Mouse (Mus musculus): ENCODE measurements around the gene Tmem265. TPM values are rescaled to one million over a fixed set of nuclear protein-coding genes. Genes with fewer than 3 reads are reported as not detected.

Gene Tmem265
- total RNA-seq (2012; rRNA removed) (not detected in 2 replicates), polyA plus RNA-seq (2012; ENCODE audit: insufficient read depth in 1 of 2, insufficient read length in 2 of 2, low read depth in 1 of 2, low replicate concordance in 2 of 2, missing spikeins in 1 of 2) (not detected)

GRCm38 (mm10) chr7:127561340-127561858, at the start of gene Tmem265:
Gene Tmem265, plus strand, starts transcription at chr7:127561390.
- peaks cover 0 to 10% of the 10 kb centered on the region in 2 experiments; a peak in 2 of 4 replicates for H3K36me3 ChIP-seq (ENCODE audit: control insufficient read depth in 1 of 2, insufficient read depth in 2 of 2, low read length in 2 of 2)
- no peaks in the 10 kb centered on the region for H3K27me3 ChIP-seq (ENCODE audit: control insufficient read depth in 1 of 2, insufficient read depth in 2 of 2, low read length in 2 of 2)
- H3K4me3 ChIP-seq (ENCODE audit: control insufficient read depth in 1 of 2, insufficient read depth in 1 of 2, low read depth in 2 of 2, low read length in 2 of 2): no peak within 1 kb of the TSS
- H3K9ac ChIP-seq (ENCODE audit: control insufficient read depth, low read depth, low read length, poor library complexity, severe bottlenecking): no peak within 1 kb of the TSS
- no peak within 1 kb of the TSS for H3K27ac ChIP-seq (ENCODE audit: control insufficient read depth, low read depth, low read length)
- H3K79me2 ChIP-seq (ENCODE audit: control insufficient read depth, insufficient read depth, low read length, poor library complexity): no peaks in the 10 kb centered on the region
- no peak for DNase-seq (ENCODE audit: low read depth, low spot score)
- H3K4me1 ChIP-seq (ENCODE audit: control insufficient read depth in 1 of 2, insufficient read depth in 2 of 2, low read length in 2 of 2): no peaks in the 10 kb centered on the region
- no peaks in the 10 kb centered on the region for H3K9me3 ChIP-seq (replicated peaks; ENCODE audit: insufficient read depth, low read length)
- no peak for TF ChIP-seq POLR2A (IDR thresholded peaks at IDR 0.05; ENCODE audit: control insufficient read depth in 1 of 2, insufficient read depth in 1 of 2, low read depth in 1 of 2, low read length in 2 of 2, poor library complexity in 1 of 2)
- TF ChIP-seq ZNF384 (IDR thresholded peaks at IDR 0.05; ENCODE audit: low read depth, low read length): 0 out of 2 replicates have a peak, but pooled peaks have one; percentile 44
- no peak for TF ChIP-seq JUND (IDR thresholded peaks at IDR 0.05; ENCODE audit: low read depth, low read length)

DNA sequence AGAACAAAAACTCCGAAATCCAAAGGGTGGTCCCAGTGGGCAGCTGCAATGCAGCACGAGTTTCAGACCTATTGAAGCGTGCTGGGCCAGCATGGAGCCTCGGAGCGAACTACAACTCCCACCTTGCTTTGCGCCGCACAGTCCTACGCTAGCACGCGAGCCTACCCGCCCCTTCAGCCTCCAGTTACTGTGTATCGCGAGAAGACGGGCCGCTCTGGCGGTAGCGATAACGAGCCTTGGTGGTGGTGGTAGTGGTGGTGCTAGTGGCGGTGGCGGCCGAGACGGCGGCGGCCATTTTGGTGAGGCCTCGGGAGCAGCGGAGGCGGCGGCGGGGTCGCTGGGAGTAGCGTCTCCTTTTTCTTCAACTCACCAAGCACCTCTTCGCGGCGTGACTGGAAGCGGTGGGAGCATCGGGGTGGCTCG, 49.4 kb upstream of the Tmem265 start, which contains the start of gene Srcap:
Srcap (plus strand) TSS at position 176 of the 423 bp plus-strand sequence.
- Histone ChIP-seq H3K4me3 (ENCODE audit: control insufficient read depth in 1 of 2, insufficient read depth in 1 of 2, low read depth in 2 of 2, low read length in 2 of 2) (peak within 1 kb of the TSS; percentile 69 to 78), H3K9me3 (replicated peaks; ENCODE audit: insufficient read depth, low read length) (no peaks in the 10 kb centered on the region), H3K9ac (ENCODE audit: control insufficient read depth, low read depth, low read length, poor library complexity, severe bottlenecking) (peak within 1 kb of the TSS; percentile 97), H3K79me2 (ENCODE audit: control insufficient read depth, insufficient read depth, low read length, poor library complexity) (peaks cover 32% of the 10 kb centered on the region), H3K4me1 (ENCODE audit: control insufficient read depth in 1 of 2, insufficient read depth in 2 of 2, low read length in 2 of 2) (peaks cover 3 to 9% of the 10 kb centered on the region in 2 experiments; a peak in 2 of 4 replicates), H3K27ac (ENCODE audit: control insufficient read depth, low read depth, low read length) (peak within 1 kb of the TSS; percentile 95), H3K36me3 (ENCODE audit: control insufficient read depth in 1 of 2, insufficient read depth in 2 of 2, low read length in 2 of 2) (peaks cover 6 to 35% of the 10 kb centered on the region in 2 experiments), H3K27me3 (ENCODE audit: control insufficient read depth in 1 of 2, insufficient read depth in 2 of 2, low read length in 2 of 2) (no peaks in the 10 kb centered on the region)
- DNase-seq (ENCODE audit: low read depth, low spot score): peak; percentile 99
- peak; percentile 79 for TF ChIP-seq NELFE (IDR thresholded peaks at IDR 0.05; ENCODE audit: low read depth, low read length)
- TF ChIP-seq EP300 (IDR thresholded peaks at IDR 0.05; ENCODE audit: low read depth in 1 of 2, low read length in 2 of 2): no peak
- TF ChIP-seq GATA1 (IDR thresholded peaks at IDR 0.05; ENCODE audit: low read depth, low read length): peak; percentile 58; the same call in 1 of the 2 replicates
- TF ChIP-seq CHD2 (IDR thresholded peaks at IDR 0.05; ENCODE audit: low read length): peak; percentile 98
- peak; percentile 97 for TF ChIP-seq HCFC1 (IDR thresholded peaks at IDR 0.05; ENCODE audit: low read depth, low read length)
- TF ChIP-seq TCF12 (IDR thresholded peaks at IDR 0.05; ENCODE audit: low read depth, low read length): peak; percentile 65; the same call in 1 of the 2 replicates
- TF ChIP-seq SMC3 (IDR thresholded peaks at IDR 0.05; ENCODE audit: low read depth, low read length): no peak
- TF ChIP-seq MAZ (IDR thresholded peaks at IDR 0.05; ENCODE audit: low read depth, low read length): no peak
- TF ChIP-seq BHLHE40 (IDR thresholded peaks at IDR 0.05; ENCODE audit: borderline replicate concordance, low read depth, low read length): peak; percentile 35; the same call in 1 of the 2 replicates
- peak; percentile 92 to 96; a peak in 3 of 4 replicates for TF ChIP-seq POLR2A (IDR thresholded peaks at IDR 0.05; ENCODE audit: control insufficient read depth in 1 of 2, insufficient read depth in 1 of 2, low read depth in 1 of 2, low read length in 2 of 2, poor library complexity in 1 of 2)
- TF ChIP-seq TBP (IDR thresholded peaks at IDR 0.05; ENCODE audit: low read depth, low read length): peak; percentile 87
- peak; percentile 36; the same call in 1 of the 2 replicates for TF ChIP-seq ELF1 (IDR thresholded peaks at IDR 0.05; ENCODE audit: low read depth, low read length)
- 0 out of 2 replicates have a peak, but pooled peaks have one; percentile 69 for TF ChIP-seq POLR2AphosphoS5 (IDR thresholded peaks at IDR 0.05; ENCODE audit: borderline replicate concordance, low read depth, low read length)
- peak; percentile 98 for TF ChIP-seq MYC (IDR thresholded peaks at IDR 0.05; ENCODE audit: low read depth, low read length)
- TF ChIP-seq SIN3A (IDR thresholded peaks at IDR 0.05; ENCODE audit: low read length): peak; percentile 66
- TF ChIP-seq ZC3H11A (IDR thresholded peaks at IDR 0.05; ENCODE audit: low read depth, low read length): no peak
- peak; percentile 29; the same call in 1 of the 2 replicates for TF ChIP-seq ETS1 (IDR thresholded peaks at IDR 0.05; ENCODE audit: low read depth, low read length)
- TF ChIP-seq CTCF (IDR thresholded peaks at IDR 0.05 in 2 of 3, conservative IDR thresholded peaks at IDR 0.05 in 1 of 3; ENCODE audit: control insufficient read depth in 1 of 3, insufficient read depth in 1 of 3, low read depth in 2 of 3, low read length in 3 of 3, poor library complexity in 1 of 3, severe bottlenecking in 1 of 3): no peak
- peak; percentile 85; the same call in 1 of the 2 replicates for TF ChIP-seq POLR2AphosphoS2 (IDR thresholded peaks at IDR 0.05; ENCODE audit: low read length)
- peak; percentile 54 for TF ChIP-seq TAL1 (IDR thresholded peaks at IDR 0.05; ENCODE audit: low read length)
- TF ChIP-seq ZMIZ1 (IDR thresholded peaks at IDR 0.05; ENCODE audit: low read depth, low read length): peak; percentile 66
- peak; percentile 91 for TF ChIP-seq MXI1 (IDR thresholded peaks at IDR 0.05; ENCODE audit: low read depth, low read length)
- TF ChIP-seq MYB (IDR thresholded peaks at IDR 0.05; ENCODE audit: low read depth, low read length): no peak
- peak; percentile 83 for TF ChIP-seq MAX (IDR thresholded peaks at IDR 0.05; ENCODE audit: low read length)

All from MEL (cell line).